ENCODE assay signal across 8 mouse cellular contexts in genomic region chr3:40950601-40951201, GRCm38 (mm10). TPM values are rescaled to one million over a fixed set of nuclear protein-coding genes. Genes with fewer than 3 reads are reported as not detected.
A peak's percentile ranks its signal among the peaks of the same experiment; 100 is the strongest.
DNase-seq lines count a peak whose midpoint lies in the region; ATAC-seq and TF ChIP-seq lines count a peak whose summit lies in the region.

No protein-coding gene starts in this region.

- H3K27me3 ChIP-seq in thymus, adult 2 months (ENCODE audit: control insufficient read depth, insufficient read depth, low read length): no peaks in the 10 kb centered on the region
- H3K27me3 ChIP-seq in limb, embryonic 13.5 days: peaks cover 43% of the 10 kb centered on the region
- peaks cover 30% of the 10 kb centered on the region for H3K27me3 ChIP-seq in midbrain, embryonic 13.5 days
- H3K27me3 ChIP-seq in spleen, adult 2 months (ENCODE audit: control insufficient read depth, insufficient read depth, low read length): no peaks in the 10 kb centered on the region

- DNase-seq in thymus, adult 2 months: peak; percentile 53
- no peak for DNase-seq in thymus, postnatal 4 days
- peak; percentile 46 to 51 for DNase-seq in cerebellum, postnatal 36 days
- peak; percentile 51 to 59 for DNase-seq in gastrocnemius, adult 8-10 months (ENCODE audit: low spot score in 2 of 2)
- DNase-seq in hindlimb bud, embryonic 11.5 days (ENCODE audit: extremely low spot score, low read depth, low spot score): peak; percentile 22
- DNase-seq in spleen, adult 2 months (ENCODE audit: low read depth in 1 of 2, low spot score in 2 of 2): peak; percentile 34 to 52

- no peaks in the 10 kb centered on the region for H3K9me3 ChIP-seq in limb, embryonic 13.5 days
- no peaks in the 10 kb centered on the region for H3K9me3 ChIP-seq in midbrain, embryonic 13.5 days

- no peak for TF ChIP-seq POLR2A in thymus, adult 2 months (IDR thresholded peaks at IDR 0.05; ENCODE audit: control insufficient read depth, extremely low read depth, insufficient read depth, low read length, poor library complexity)
- TF ChIP-seq POLR2A in spleen, adult 2 months (IDR thresholded peaks at IDR 0.05; ENCODE audit: low read depth, low read length): no peak

- H3K4me2 ChIP-seq in limb, embryonic 13.5 days (replicated peaks): peak overlapping the region; percentile 99
- H3K4me2 ChIP-seq in midbrain, embryonic 13.5 days (replicated peaks): peak overlapping the region; percentile 97

- no peak overlapping the region for H3K27ac ChIP-seq in thymus, adult 2 months (ENCODE audit: control insufficient read depth, insufficient read depth, low read length)
- H3K27ac ChIP-seq in limb, embryonic 13.5 days: no peak overlapping the region
- H3K27ac ChIP-seq in midbrain, embryonic 13.5 days: 0 out of 2 replicates have a peak overlapping the region, but pooled peaks have one; percentile 74
- peak overlapping the region; percentile 71; the same call in 1 of the 2 replicates for H3K27ac ChIP-seq in spleen, adult 2 months (ENCODE audit: insufficient read depth, low read length)

- H3K4me1 ChIP-seq in thymus, adult 2 months (replicated peaks; ENCODE audit: control insufficient read depth, insufficient read depth, low read length): peaks cover 3% of the 10 kb centered on the region
- peaks cover 12% of the 10 kb centered on the region; the same call in 1 of the 2 replicates for H3K4me1 ChIP-seq in limb, embryonic 13.5 days
- H3K4me1 ChIP-seq in midbrain, embryonic 13.5 days (replicated peaks): peaks cover 13% of the 10 kb centered on the region
- no peaks in the 10 kb centered on the region; the same call in 1 of the 2 replicates for H3K4me1 ChIP-seq in spleen, adult 2 months (ENCODE audit: control insufficient read depth, insufficient read depth, insufficient read length)

- H3K9ac ChIP-seq in limb, embryonic 13.5 days: peak overlapping the region; percentile 72
- peak overlapping the region; percentile 80 for H3K9ac ChIP-seq in midbrain, embryonic 13.5 days (replicated peaks)

- H3K4me3 ChIP-seq in thymus, adult 2 months (ENCODE audit: control insufficient read depth, insufficient read depth, low read length): peak overlapping the region; percentile 70
- peak overlapping the region; percentile 74 for H3K4me3 ChIP-seq in limb, embryonic 13.5 days
- H3K4me3 ChIP-seq in midbrain, embryonic 13.5 days (replicated peaks): peak overlapping the region; percentile 77
- peak overlapping the region; percentile 79 for H3K4me3 ChIP-seq in spleen, adult 2 months (ENCODE audit: extremely low read depth, insufficient read depth, insufficient read length)

- no peak for ATAC-seq in limb, embryonic 13.5 days (ENCODE audit: low FRiP score, low read depth)
- peak; percentile 1; the same call in 1 of the 2 replicates for ATAC-seq in midbrain, embryonic 13.5 days

- no peaks in the 10 kb centered on the region for H3K36me3 ChIP-seq in thymus, adult 2 months (ENCODE audit: control insufficient read depth, insufficient read depth, low read length)
- no peaks in the 10 kb centered on the region for H3K36me3 ChIP-seq in limb, embryonic 13.5 days
- H3K36me3 ChIP-seq in midbrain, embryonic 13.5 days: no peaks in the 10 kb centered on the region
- no peaks in the 10 kb centered on the region for H3K36me3 ChIP-seq in spleen, adult 2 months (ENCODE audit: control insufficient read depth, insufficient read depth, low read length)

- 0 out of 2 replicates have a peak, but pooled peaks have one; percentile 10 for TF ChIP-seq CTCF in thymus, adult 2 months (IDR thresholded peaks at IDR 0.05; ENCODE audit: borderline replicate concordance, control insufficient read depth, extremely low read depth, insufficient read depth, low read length, poor library complexity)
- no peak for TF ChIP-seq CTCF in spleen, adult 2 months (IDR thresholded peaks at IDR 0.05; ENCODE audit: extremely low read depth, insufficient read depth, insufficient read length, insufficient replicate concordance)

- WGBS in thymus, adult 2 months: 1% methylated on average over 43 of the region's 43 CpGs
- WGBS in limb, embryonic 13.5 days: under 1% methylated on average over 43 of the region's 43 CpGs
- WGBS in midbrain, embryonic 13.5 days: under 1% methylated on average over 43 of the region's 43 CpGs
- WGBS in spleen, adult 2 months: under 1% methylated on average over 43 of the region's 43 CpGs

RNA-seq across cellular contexts. Expression of gene Larp1b, which starts 1.1 kb away (rescaled TPM):
- 4.8 and 5.0 TPM in 2 replicates for polyA plus RNA-seq in thymus, adult 2 months (2012; rRNA removed)
- 10 to 100 TPM; 65.0 to 76.0 (median 69.7) TPM for total RNA-seq in gastrocnemius, adult 8-10 months (2022)
- 1.5 and 1.6 TPM in 2 replicates for polyA plus RNA-seq in limb, embryonic 13.5 days (2015; fragmentation: Nextera tagmentation; extraction: Ambion mirVana)
- 2.4 and 2.6 TPM in 2 replicates for polyA plus RNA-seq in midbrain, embryonic 13.5 days (2015; fragmentation: Nextera tagmentation; extraction: Ambion mirVana)
- polyA plus RNA-seq in spleen, adult 2 months (2012; rRNA removed): 3.8 and 6.0 TPM in 2 replicates

RNA-seq across cellular contexts. Expression of gene 1700034I23Rik, which starts 48.4 kb away (rescaled TPM):
- polyA plus RNA-seq in thymus, adult 2 months (2012; rRNA removed): 0.04 TPM in 1 of 2 replicates, not detected in the other
- not detected for total RNA-seq in gastrocnemius, adult 8-10 months (2022)
- 0.28 and 0.37 TPM in 2 replicates for polyA plus RNA-seq in limb, embryonic 13.5 days (2015; fragmentation: Nextera tagmentation; extraction: Ambion mirVana)
- 0.22 and 0.49 TPM in 2 replicates for polyA plus RNA-seq in midbrain, embryonic 13.5 days (2015; fragmentation: Nextera tagmentation; extraction: Ambion mirVana)
- polyA plus RNA-seq in spleen, adult 2 months (2012; rRNA removed): not detected in 2 replicates

Comparison
In these comparisons a context has a peak if more than half of its experiments do, and no peak if none do; other contexts are left out.
1. H3K27ac ChIP-seq: peak in midbrain, embryonic 13.5 days (single experiment) and spleen, adult 2 months (single experiment); none in thymus, adult 2 months (single experiment) and limb, embryonic 13.5 days (single experiment).
2. Peak in every context shown above with its lines, with median percentiles within 50 percentile points of each other: H3K4me3 ChIP-seq.